Mouse (Mus musculus) hindbrain, embryonic 14.5 days (tissue): ENCODE results near the gene Csnk2b. TPM values are rescaled to one million over a fixed set of nuclear protein-coding genes. Genes with fewer than 3 reads are reported as not detected.
A peak's percentile ranks its signal among the peaks of the same experiment; 100 is the strongest.
"Not testable (repeated sequence)": the region's sequence is repeated elsewhere in the genome, so short reads cannot be mapped to it uniquely, and the experiment has no call there.

Experiments used
- ATAC-seq: fragments of 200-750 bp; cut with Nextera tagmentation; 2 replicates; pipeline ENCODE4 v1.8.0; 2017; ENCODE audit warnings: moderate number of reproducible peaks, mild to moderate bottlenecking, moderate TSS enrichment, moderate library complexity; ENCODE audit not compliant: low FRiP score
- DNase-seq: peaks from one replicate; pipeline ENCODE4 v3.0.0-alpha.2; 2015; ENCODE audit warnings: low spot score
- H3K27ac ChIP-seq: fragments of 300-500 bp; sonication (generic); 2 replicates; pipeline ENCODE4 v1.5.1; 2014; ENCODE audit warnings: mild to moderate bottlenecking, moderate library complexity
- H3K27me3 ChIP-seq: fragments of 300-500 bp; sonication (generic); 2 replicates; pipeline ENCODE4 v1.6.1; 2014; ENCODE audit warnings: mild to moderate bottlenecking, low read length, mixed read lengths; ENCODE audit not compliant: control insufficient read depth, insufficient read depth
- H3K36me3 ChIP-seq: fragments of 300-500 bp; sonication (generic); replicated peaks from 2 replicates; pipeline ENCODE4 v1.6.1; 2014; ENCODE audit not compliant: control insufficient read depth, insufficient read depth
- H3K4me1 ChIP-seq: fragments of 300-500 bp; sonication (generic); replicated peaks from 2 replicates; pipeline ENCODE4 v1.6.1; 2014; ENCODE audit warnings: antibody characterized with exemption, low read length, mixed read lengths; ENCODE audit not compliant: control insufficient read depth, insufficient read depth
- H3K4me2 ChIP-seq: fragments of 300-500 bp; sonication (generic); replicated peaks from 2 replicates; pipeline ENCODE4 v1.6.1; 2014; ENCODE audit warnings: mild to moderate bottlenecking, moderate library complexity
- H3K4me3 ChIP-seq: fragments of 300-500 bp; sonication (generic); replicated peaks from 2 replicates; pipeline ENCODE4 v1.5.1; 2014; ENCODE audit warnings: mild to moderate bottlenecking, low read length
- H3K9ac ChIP-seq: fragments of 300-500 bp; sonication (generic); 2 replicates; pipeline ENCODE4 v1.6.1; 2014
- H3K9me3 ChIP-seq: fragments of 300-500 bp; sonication (generic); 2 replicates; pipeline ENCODE4 v1.6.1; 2016; ENCODE audit warnings: low read length; ENCODE audit not compliant: control insufficient read depth
- WGBS: fragments of 180-500 bp; shearing (Covaris S2); extraction: QIAGEN DNeasy Blood & Tissue Kit; methylation state at CpG from one replicate; pipeline ENCODE4 v1.1.7; 2014; 5-methylcytosine and 5-hydroxymethylcytosine counted together
- polyA plus RNA-seq: library from polyadenylated mRNA; unstranded; fragments of >200 nt; fragmentation: Nextera tagmentation; extraction: Ambion mirVana; gene quantifications from 2 replicates; pipeline ENCODE4 v1.2.1, GENCODE M21; 2014

Gene Csnk2b
- polyA plus RNA-seq, 1 experiment from 2014 or later: 321 TPM

DNA sequence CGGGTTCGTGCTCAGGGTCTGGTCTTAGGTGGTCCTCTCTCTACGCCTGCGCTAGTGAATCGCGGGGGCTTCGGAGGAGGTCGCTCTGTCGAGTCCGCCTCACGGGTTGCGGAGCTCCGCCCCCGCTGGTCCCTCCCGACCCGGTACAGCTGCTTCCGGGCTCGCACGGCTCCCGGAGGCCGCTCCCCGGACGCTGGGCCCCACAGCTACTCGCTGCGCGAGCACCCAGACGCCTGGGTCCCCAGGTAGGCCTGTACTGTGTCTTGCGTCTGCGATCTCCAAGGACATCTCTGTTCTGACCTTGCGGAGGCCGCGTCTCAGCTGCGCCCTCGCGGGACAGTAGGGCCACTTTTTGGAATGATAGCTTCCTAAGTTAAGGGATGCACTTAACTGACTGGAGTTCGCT is 4.4 kb upstream of the Csnk2b start, which contains the start of gene D17H6S53E:
TSS of gene D17H6S53E (plus strand) at position 168 of the 406 bp plus-strand sequence.
- WGBS: under 1% methylated on average over 36 of the region's 36 CpGs
- DNase-seq: peak; percentile 70
- peak; percentile 48 for ATAC-seq
- peak within 1 kb of the TSS; percentile 54 for H3K4me3 ChIP-seq
- peaks cover 15% of the 10 kb centered on the region for H3K4me1 ChIP-seq
- peak within 1 kb of the TSS; percentile 71 for H3K27ac ChIP-seq
- no peaks in the 10 kb centered on the region for H3K9me3 ChIP-seq
- H3K27me3 ChIP-seq: no peaks in the 10 kb centered on the region
- peaks cover 39% of the 10 kb centered on the region for H3K36me3 ChIP-seq
- H3K4me2 ChIP-seq: peak within 1 kb of the TSS; percentile 53
- peak within 1 kb of the TSS; percentile 80 for H3K9ac ChIP-seq

DNA sequence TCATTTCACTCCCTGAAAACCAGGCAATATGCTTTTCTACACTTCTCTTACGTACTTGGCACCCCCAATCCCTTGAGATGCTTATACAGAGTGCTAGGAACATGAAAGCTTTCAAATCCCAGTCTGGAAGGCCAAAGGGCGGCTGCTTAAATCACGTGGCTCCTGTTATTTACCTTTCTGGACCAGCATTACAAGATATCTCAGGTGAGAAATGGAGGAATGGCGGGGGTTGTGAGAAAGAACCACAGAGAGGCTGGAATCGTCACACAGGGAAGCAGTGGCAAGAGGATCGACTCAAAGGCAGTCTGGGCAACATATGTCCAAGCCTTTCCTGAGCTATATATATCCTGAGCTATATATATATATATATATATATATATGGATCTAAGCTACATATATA is 3.7 kb upstream of the Csnk2b start:
- 29% methylated on average over 6 of the region's 6 CpGs for WGBS

DNA sequence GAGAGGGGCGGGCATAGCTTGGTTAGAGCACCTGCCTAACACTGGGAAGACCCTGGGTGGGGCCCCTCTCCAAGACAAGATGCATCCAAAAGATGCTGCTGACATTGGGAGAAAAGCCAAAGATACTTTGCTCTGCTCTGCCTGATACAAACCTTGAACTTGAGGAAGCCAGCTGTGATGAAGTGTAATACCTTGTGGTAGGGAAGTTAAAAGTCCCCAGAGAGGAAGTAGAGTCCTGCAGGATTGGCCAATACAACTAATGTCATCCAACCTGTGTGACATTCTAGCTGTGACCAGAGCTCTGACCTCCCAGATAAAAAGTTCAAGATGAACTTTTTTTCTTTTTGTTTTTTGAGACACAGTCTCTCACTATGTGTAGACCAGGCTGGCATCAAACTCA is 3.2 kb upstream of the Csnk2b start:
- peak overlapping the region; percentile 53; the same call in 1 of the 2 replicates for H3K4me2 ChIP-seq
- H3K36me3 ChIP-seq: peaks cover 31% of the 10 kb centered on the region
- H3K9ac ChIP-seq: no peak overlapping the region
- DNase-seq: no peak
- no peaks in the 10 kb centered on the region for H3K9me3 ChIP-seq
- H3K4me3 ChIP-seq: no peak overlapping the region
- no peaks in the 10 kb centered on the region for H3K27me3 ChIP-seq
- WGBS: 100% methylated on average over 1 of the region's 1 CpGs
- ATAC-seq: no peak
- H3K4me1 ChIP-seq: peaks cover 22% of the 10 kb centered on the region
- no peak overlapping the region for H3K27ac ChIP-seq

More for the DNA sequence above, 3.7 kb upstream of the Csnk2b start:
- peak overlapping the region; percentile 53 for H3K4me2 ChIP-seq
- H3K9ac ChIP-seq: peak overlapping the region; percentile 80
- H3K27ac ChIP-seq: peak overlapping the region; percentile 71; the same call in 1 of the 2 replicates
- no peaks in the 10 kb centered on the region for H3K27me3 ChIP-seq
- DNase-seq (no peak), ATAC-seq (no peak)
- H3K9me3 ChIP-seq: no peaks in the 10 kb centered on the region
- H3K4me3 ChIP-seq: peak overlapping the region; percentile 54
- peaks cover 17% of the 10 kb centered on the region for H3K4me1 ChIP-seq
- H3K36me3 ChIP-seq: peaks cover 36% of the 10 kb centered on the region

DNA sequence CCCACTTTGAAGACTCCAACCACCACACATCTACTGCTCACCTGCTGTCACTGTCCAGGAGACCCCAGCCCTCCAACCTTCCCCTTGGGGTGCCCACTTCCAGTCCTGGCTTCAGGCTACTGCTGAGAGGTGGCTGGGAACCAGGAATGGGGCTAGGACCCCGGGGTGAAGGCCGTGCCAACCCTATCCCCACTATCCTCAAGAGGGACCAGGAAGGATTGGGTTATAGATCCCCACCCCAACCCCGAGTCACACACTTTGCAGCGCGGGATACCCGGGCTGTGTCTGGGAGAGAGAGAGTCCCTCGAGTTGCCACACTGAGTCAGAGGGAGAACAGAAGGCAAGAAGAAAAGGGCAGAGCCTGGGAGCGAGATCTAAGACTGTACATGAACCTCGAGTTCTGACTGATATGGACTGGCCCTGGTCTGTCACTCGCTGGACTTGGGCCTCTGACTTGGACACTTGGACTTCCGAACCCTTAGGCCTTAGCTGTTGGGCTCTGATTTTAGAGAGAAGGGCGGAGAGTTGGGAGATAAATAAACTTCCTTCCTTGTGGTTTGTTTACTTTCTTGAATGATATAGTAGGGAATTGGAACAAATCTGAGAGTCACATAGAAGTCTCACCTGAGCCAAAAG is 2.5 kb upstream of the Csnk2b start:
- Histone ChIP-seq H3K36me3 (peaks cover 30% of the 10 kb centered on the region), H3K4me1 (peaks cover 25% of the 10 kb centered on the region)
- 95% methylated on average over 12 of the region's 12 CpGs for WGBS
- not testable (repeated sequence) for ATAC-seq, H3K4me2 ChIP-seq, DNase-seq, H3K4me3 ChIP-seq, H3K9me3 ChIP-seq, H3K9ac ChIP-seq, H3K27me3 ChIP-seq, H3K27ac ChIP-seq

GRCm38 (mm10) chr17:35123287-35123686 is 1.4 kb upstream of the Csnk2b start:
- H3K4me1 ChIP-seq: peaks cover 25% of the 10 kb centered on the region
- DNase-seq, H3K9me3 ChIP-seq, H3K9ac ChIP-seq, H3K4me2 ChIP-seq, H3K27ac ChIP-seq, H3K27me3 ChIP-seq, H3K4me3 ChIP-seq, ATAC-seq: not testable (repeated sequence)
- H3K36me3 ChIP-seq: peaks cover 34% of the 10 kb centered on the region
- WGBS: 92% methylated on average over 9 of the region's 9 CpGs

DNA sequence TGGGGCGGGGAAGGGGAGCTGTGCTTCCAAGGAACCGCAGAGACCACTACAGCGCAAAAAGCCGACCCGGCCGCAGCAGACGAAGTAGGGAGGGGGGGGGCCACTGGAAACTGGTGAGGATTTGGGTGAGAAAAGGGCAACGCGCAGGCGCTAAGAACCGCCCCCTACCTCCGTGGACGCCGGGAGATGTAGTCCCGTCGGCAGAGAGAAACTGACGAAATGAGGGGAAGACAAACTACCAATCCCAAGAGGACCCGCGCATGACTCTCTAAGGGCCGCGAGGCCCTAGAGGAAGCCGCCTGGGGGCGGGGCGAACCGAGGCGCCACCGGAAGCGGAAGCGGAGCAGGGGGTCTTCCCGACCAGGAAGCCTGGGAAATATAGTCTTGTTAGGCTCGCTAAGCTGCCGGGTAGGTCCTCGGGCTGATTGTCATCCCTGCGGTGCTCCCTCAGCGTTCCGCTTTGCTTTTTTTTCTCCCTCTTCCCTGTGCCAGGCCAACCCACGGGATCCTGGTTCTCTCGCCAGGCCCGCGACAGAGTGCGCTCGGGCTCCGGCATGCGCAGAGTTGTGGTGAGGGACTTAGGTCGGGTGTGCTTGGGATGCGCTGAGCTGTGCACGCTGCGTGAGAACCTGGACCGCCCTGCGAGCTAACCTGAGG is 582 bp downstream of the Csnk2b start, which contains the start of gene Gpank1:
TSS of gene Gpank1 (plus strand) at position 313 of the 657 bp plus-strand sequence.
- Histone ChIP-seq H3K9me3 (no peaks in the 10 kb centered on the region), H3K27me3 (no peaks in the 10 kb centered on the region), H3K36me3 (peaks cover 53% of the 10 kb centered on the region), H3K4me2 (peak within 1 kb of the TSS; percentile 97), H3K27ac (peak within 1 kb of the TSS; percentile 84), H3K4me3 (peak within 1 kb of the TSS; percentile 94), H3K9ac (peak within 1 kb of the TSS; percentile 94), H3K4me1 (peaks cover 16% of the 10 kb centered on the region)
- WGBS: under 1% methylated on average over 50 of the region's 50 CpGs
- DNase-seq (peak; percentile 99), ATAC-seq (peak; percentile 96)

DNA sequence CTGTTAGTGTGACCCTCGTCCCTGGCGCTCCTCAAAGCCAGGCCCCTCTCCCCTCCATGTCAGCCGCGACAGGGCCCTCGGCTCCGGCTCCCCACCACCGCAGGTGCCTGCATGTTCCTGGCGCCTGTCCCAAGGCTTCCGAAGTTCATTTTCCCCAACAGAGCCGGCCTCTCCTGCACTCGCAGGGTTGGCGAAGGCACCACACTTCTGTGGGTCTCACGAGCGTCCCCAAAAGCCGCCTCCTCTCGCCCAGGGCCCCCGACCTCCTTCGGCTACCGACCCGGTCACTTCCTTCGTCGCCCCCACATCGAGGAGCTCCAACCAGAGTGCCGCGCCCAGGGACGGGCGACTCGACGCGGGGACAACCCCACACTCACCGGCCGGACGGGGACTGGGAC is 1.1 kb downstream of the Csnk2b start:
- no peaks in the 10 kb centered on the region for H3K27me3 ChIP-seq
- peak overlapping the region; percentile 94 for H3K4me3 ChIP-seq
- no peaks in the 10 kb centered on the region for H3K9me3 ChIP-seq
- peak overlapping the region; percentile 94 for H3K9ac ChIP-seq
- peak overlapping the region; percentile 97 for H3K4me2 ChIP-seq
- DNase-seq: no peak
- no peak for ATAC-seq
- WGBS: 1% methylated on average over 33 of the region's 33 CpGs
- peaks cover 58% of the 10 kb centered on the region for H3K36me3 ChIP-seq
- peak overlapping the region; percentile 63 for H3K27ac ChIP-seq
- H3K4me1 ChIP-seq: peaks cover 16% of the 10 kb centered on the region

DNA sequence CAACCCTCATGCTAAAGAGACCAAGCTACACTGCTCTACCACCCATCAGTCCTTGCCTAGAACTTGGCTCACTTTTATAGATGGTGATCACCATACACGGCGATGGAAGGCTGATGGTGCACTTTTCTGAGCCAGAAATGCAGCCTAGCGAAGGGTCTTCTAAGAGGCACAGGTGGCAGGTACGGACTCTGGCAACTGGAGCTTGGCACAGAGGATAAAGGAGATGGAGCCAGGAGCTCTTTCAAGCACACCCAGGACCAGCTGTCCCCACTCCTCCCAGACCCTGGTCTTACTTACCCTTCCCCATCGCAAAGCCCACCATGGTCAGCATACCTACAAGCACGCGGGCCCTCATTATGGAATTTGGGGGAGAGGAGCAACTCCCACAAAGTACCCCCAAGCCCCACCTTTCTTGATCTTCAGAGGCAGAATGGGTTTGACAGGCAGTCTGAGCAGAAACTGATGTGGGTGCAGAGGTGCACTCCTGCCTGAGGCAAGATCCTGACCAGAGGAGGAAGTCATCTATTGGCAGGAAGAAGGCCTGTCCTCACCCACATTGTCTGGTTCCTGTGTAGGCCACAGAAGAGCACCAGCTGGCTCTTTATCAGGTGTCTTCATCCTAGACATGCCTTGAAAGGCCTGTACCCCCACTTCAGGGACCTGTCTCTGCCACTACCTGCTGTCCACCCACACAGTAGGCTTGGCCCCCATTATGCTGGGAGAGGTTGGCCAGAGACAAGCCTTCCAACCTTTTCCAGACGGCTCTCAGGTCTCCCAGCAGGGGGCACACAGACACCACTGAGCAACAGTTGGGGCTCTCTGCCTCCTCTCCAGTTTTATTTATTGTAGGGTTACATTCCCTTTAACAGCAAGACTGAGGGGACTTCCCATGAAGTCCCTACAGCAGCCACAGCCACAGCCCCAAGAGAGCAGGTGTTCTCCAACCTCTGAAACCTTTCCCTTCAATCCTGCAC is 6.5 kb downstream of the Csnk2b start, which contains the start of gene Ly6g5b:
TSS of gene Ly6g5b (minus strand) at position 383 of the 974 bp plus-strand sequence.
- H3K4me3 ChIP-seq: no peak within 1 kb of the TSS
- no peak for DNase-seq
- WGBS: 89% methylated on average over 8 of the region's 8 CpGs
- H3K36me3 ChIP-seq: peaks cover 62% of the 10 kb centered on the region
- no peaks in the 10 kb centered on the region for H3K27me3 ChIP-seq
- no peaks in the 10 kb centered on the region for H3K9me3 ChIP-seq
- no peak within 1 kb of the TSS for H3K4me2 ChIP-seq
- H3K4me1 ChIP-seq: peaks cover 6% of the 10 kb centered on the region
- ATAC-seq: 0 out of 2 replicates have a peak, but pooled peaks have one; percentile 18
- no peak within 1 kb of the TSS for H3K9ac ChIP-seq
- H3K27ac ChIP-seq: no peak within 1 kb of the TSS
